Mouse (Mus musculus) kidney, embryonic 15.5 days (tissue): ENCODE results near the gene Gm5426. TPM values are rescaled to one million over a fixed set of nuclear protein-coding genes. Genes with fewer than 3 reads are reported as not detected.

Experiments
- ATAC-seq: fragments of 200-750 bp; cut with Nextera tagmentation; replicated peaks from 2 replicates; pipeline ENCODE4 v1.8.0; 2017; ENCODE audit warnings: moderate TSS enrichment; ENCODE audit not compliant: low FRiP score
- H3K27ac ChIP-seq: fragments of 300-500 bp; sonication (generic); 2 replicates; pipeline ENCODE4 v1.5.1; 2015; ENCODE audit warnings: mild to moderate bottlenecking, inconsistent platforms
- H3K27me3 ChIP-seq: fragments of 300-500 bp; sonication (generic); 2 replicates; pipeline ENCODE4 v1.6.1; 2015; ENCODE audit warnings: inconsistent platforms
- H3K36me3 ChIP-seq: fragments of 300-500 bp; sonication (generic); 2 replicates; pipeline ENCODE4 v1.6.1; 2015; ENCODE audit warnings: inconsistent platforms
- H3K4me1 ChIP-seq: fragments of 300-500 bp; sonication (generic); 2 replicates; pipeline ENCODE4 v1.6.1; 2015; ENCODE audit warnings: inconsistent platforms
- H3K4me2 ChIP-seq: fragments of 300-500 bp; sonication (generic); 2 replicates; pipeline ENCODE4 v1.6.1; 2015; ENCODE audit warnings: moderate library complexity, mild to moderate bottlenecking, inconsistent platforms
- H3K4me3 ChIP-seq: fragments of 300-500 bp; sonication (generic); replicated peaks from 2 replicates; pipeline ENCODE4 v1.5.1; 2015; ENCODE audit warnings: mild to moderate bottlenecking, inconsistent platforms
- H3K9ac ChIP-seq: fragments of 300-500 bp; sonication (generic); 2 replicates; pipeline ENCODE4 v1.6.1; 2015; ENCODE audit warnings: mild to moderate bottlenecking, inconsistent platforms
- H3K9me3 ChIP-seq: fragments of 300-500 bp; sonication (generic); replicated peaks from 2 replicates; pipeline ENCODE4 v1.6.1; 2016; ENCODE audit warnings: inconsistent platforms
- WGBS: fragments of 180-500 bp; shearing (Covaris S2); methylation state at CpG from one replicate; pipeline ENCODE4 v1.1.7; 2015; ENCODE audit warnings: mixed read lengths; 5-methylcytosine and 5-hydroxymethylcytosine counted together
- polyA plus RNA-seq: library from polyadenylated mRNA; unstranded; fragments of >200 nt; fragmentation: Nextera tagmentation; extraction: Ambion mirVana; gene quantifications from 2 replicates; pipeline ENCODE4 v1.2.1, GENCODE M21; 2015

Gm5426 gene
- polyA plus RNA-seq, 1 experiment from 2014 or later, result not detected

- no peak overlapping the region for H3K4me2 ChIP-seq
- H3K9me3 ChIP-seq, result no peaks in the 10 kb centered on the region
- H3K27ac ChIP-seq, result no peak overlapping the region
- H3K4me1 ChIP-seq, result peaks cover 22% of the 10 kb centered on the region
- H3K36me3 ChIP-seq, result no peaks in the 10 kb centered on the region
- H3K4me3 ChIP-seq, result no peak overlapping the region
- 89% methylated on average over 5 of the region's 5 CpGs for WGBS
- H3K27me3 ChIP-seq, result no peaks in the 10 kb centered on the region
- ATAC-seq, result no peak
- no peak overlapping the region for H3K9ac ChIP-seq
Measured at GRCm38 (mm10) chr10:96146578-96146977, 10.2 kb downstream of the Gm5426 start.

- 6% methylated on average over 10 of the region's 10 CpGs for WGBS
- H3K4me2 ChIP-seq, result peak overlapping the region; percentile 18
Measured at GRCm38 (mm10) chr10:96148250-96148699, 11.9 kb downstream of the Gm5426 start.

GRCm38 (mm10) chr10:96150401-96151116 lies 14.2 kb downstream of the Gm5426 start:
- Histone ChIP-seq H3K36me3 (no peaks in the 10 kb centered on the region), H3K27me3 (no peaks in the 10 kb centered on the region), H3K4me2 (no peak overlapping the region), H3K4me1 (peaks cover 22% of the 10 kb centered on the region), H3K27ac (0 out of 2 replicates have a peak overlapping the region, but pooled peaks have one; percentile 18), H3K4me3 (no peak overlapping the region), H3K9me3 (no peaks in the 10 kb centered on the region), H3K9ac (no peak overlapping the region)
- WGBS, result 76% methylated on average over 12 of the region's 12 CpGs
- ATAC-seq, result no peak

More at GRCm38 (mm10) chr10:96148250-96148699, 11.9 kb downstream of the Gm5426 start:
- H3K9me3 ChIP-seq, result no peaks in the 10 kb centered on the region
- H3K36me3 ChIP-seq, result no peaks in the 10 kb centered on the region
- H3K4me3 ChIP-seq, result no peak overlapping the region
- H3K4me1 ChIP-seq, result peaks cover 22% of the 10 kb centered on the region
- peak; percentile 93 for ATAC-seq
- no peak overlapping the region for H3K9ac ChIP-seq
- H3K27ac ChIP-seq, result peak overlapping the region; percentile 72; the same call in 1 of the 2 replicates
- H3K27me3 ChIP-seq, result no peaks in the 10 kb centered on the region

GRCm38 (mm10) chr10:96153315-96153714 lies 16.9 kb downstream of the Gm5426 start:
- Histone ChIP-seq H3K27ac (no peak overlapping the region), H3K9me3 (no peaks in the 10 kb centered on the region), H3K4me1 (peaks cover 18% of the 10 kb centered on the region), H3K27me3 (no peaks in the 10 kb centered on the region), H3K36me3 (no peaks in the 10 kb centered on the region), H3K4me3 (no peak overlapping the region), H3K4me2 (no peak overlapping the region), H3K9ac (no peak overlapping the region)
- 25% methylated on average over 5 of the region's 5 CpGs for WGBS
- ATAC-seq, result no peak

- 78% methylated on average over 7 of the region's 7 CpGs for WGBS
- H3K36me3 ChIP-seq, result no peaks in the 10 kb centered on the region
- no peak overlapping the region for H3K4me2 ChIP-seq
- ATAC-seq, result no peak
- H3K9ac ChIP-seq, result no peak overlapping the region
- H3K4me3 ChIP-seq, result no peak overlapping the region
- H3K9me3 ChIP-seq, result no peaks in the 10 kb centered on the region; the same call in 1 of the 2 replicates
- no peaks in the 10 kb centered on the region for H3K27me3 ChIP-seq
- no peak overlapping the region for H3K27ac ChIP-seq
- H3K4me1 ChIP-seq, result no peaks in the 10 kb centered on the region
Measured at GRCm38 (mm10) chr10:96162975-96163706, 26.7 kb downstream of the Gm5426 start.

GRCm38 (mm10) chr10:96163791-96164190 lies 27.4 kb downstream of the Gm5426 start:
- Histone ChIP-seq H3K27me3 (no peaks in the 10 kb centered on the region), H3K4me2 (no peak overlapping the region), H3K27ac (no peak overlapping the region), H3K9me3 (no peaks in the 10 kb centered on the region; the same call in 1 of the 2 replicates), H3K9ac (no peak overlapping the region), H3K4me3 (no peak overlapping the region), H3K4me1 (no peaks in the 10 kb centered on the region), H3K36me3 (no peaks in the 10 kb centered on the region)
- no peak for ATAC-seq
- 92% methylated on average over 4 of the region's 4 CpGs for WGBS

GRCm38 (mm10) chr10:96165260-96165659 lies 28.9 kb downstream of the Gm5426 start:
- ATAC-seq, result no peak

GRCm38 (mm10) chr10:96168998-96169397 lies 32.6 kb downstream of the Gm5426 start:
- H3K36me3 ChIP-seq, result no peaks in the 10 kb centered on the region
- H3K9ac ChIP-seq, result no peak overlapping the region
- no peaks in the 10 kb centered on the region for H3K9me3 ChIP-seq
- ATAC-seq, result no peak
- no peak overlapping the region for H3K4me3 ChIP-seq
- H3K4me1 ChIP-seq, result no peaks in the 10 kb centered on the region
- no peak overlapping the region for H3K27ac ChIP-seq
- 88% methylated on average over 4 of the region's 4 CpGs for WGBS
- no peaks in the 10 kb centered on the region for H3K27me3 ChIP-seq
- H3K4me2 ChIP-seq, result no peak overlapping the region

More at GRCm38 (mm10) chr10:96165260-96165659, 28.9 kb downstream of the Gm5426 start:
- no peak overlapping the region for H3K9ac ChIP-seq
- no peaks in the 10 kb centered on the region for H3K4me1 ChIP-seq
- no peaks in the 10 kb centered on the region for H3K27me3 ChIP-seq
- H3K27ac ChIP-seq, result no peak overlapping the region
- no peak overlapping the region for H3K4me2 ChIP-seq
- 89% methylated on average over 4 of the region's 4 CpGs for WGBS
- no peaks in the 10 kb centered on the region; the same call in 1 of the 2 replicates for H3K9me3 ChIP-seq
- no peak overlapping the region for H3K4me3 ChIP-seq
- no peaks in the 10 kb centered on the region for H3K36me3 ChIP-seq

- H3K27ac ChIP-seq, result no peak overlapping the region
- no peaks in the 10 kb centered on the region for H3K4me1 ChIP-seq
- H3K27me3 ChIP-seq, result no peaks in the 10 kb centered on the region
- no peak overlapping the region for H3K4me2 ChIP-seq
- no peak for ATAC-seq
- H3K4me3 ChIP-seq, result no peak overlapping the region
- no peaks in the 10 kb centered on the region for H3K36me3 ChIP-seq
- no peak overlapping the region for H3K9ac ChIP-seq
- H3K9me3 ChIP-seq, result no peaks in the 10 kb centered on the region
Measured at GRCm38 (mm10) chr10:96171546-96171945, 35.1 kb downstream of the Gm5426 start.

GRCm38 (mm10) chr10:96172964-96173363 lies 36.6 kb downstream of the Gm5426 start:
- no peak overlapping the region for H3K9ac ChIP-seq
- no peak overlapping the region for H3K4me3 ChIP-seq
- H3K27me3 ChIP-seq, result no peaks in the 10 kb centered on the region
- no peak overlapping the region for H3K4me2 ChIP-seq
- H3K36me3 ChIP-seq, result no peaks in the 10 kb centered on the region
- H3K9me3 ChIP-seq, result no peaks in the 10 kb centered on the region
- ATAC-seq, result no peak
- 59% methylated on average over 4 of the region's 4 CpGs for WGBS
- H3K27ac ChIP-seq, result no peak overlapping the region
- H3K4me1 ChIP-seq, result no peaks in the 10 kb centered on the region

- Histone ChIP-seq H3K4me2 (no peak overlapping the region), H3K9ac (no peak overlapping the region), H3K36me3 (no peaks in the 10 kb centered on the region), H3K27ac (no peak overlapping the region), H3K27me3 (no peaks in the 10 kb centered on the region), H3K4me1 (no peaks in the 10 kb centered on the region), H3K9me3 (no peaks in the 10 kb centered on the region), H3K4me3 (no peak overlapping the region)
- ATAC-seq, result no peak
- 56% methylated on average over 10 of the region's 10 CpGs for WGBS
Measured at GRCm38 (mm10) chr10:96173771-96174170, 37.4 kb downstream of the Gm5426 start.

GRCm38 (mm10) chr10:96176916-96177315 lies 40.5 kb downstream of the Gm5426 start:
- Histone ChIP-seq H3K4me1 (0 out of 2 replicates have a peak, but pooled peaks cover 2% of the 10 kb centered on the region), H3K4me3 (no peak overlapping the region), H3K27ac (no peak overlapping the region), H3K4me2 (no peak overlapping the region), H3K9me3 (no peaks in the 10 kb centered on the region), H3K9ac (no peak overlapping the region), H3K36me3 (no peaks in the 10 kb centered on the region), H3K27me3 (no peaks in the 10 kb centered on the region)
- no peak for ATAC-seq
- WGBS, result 90% methylated on average over 6 of the region's 6 CpGs
